Mouse (Mus musculus): ENCODE results near the gene Ntng1.

GRCm38 (mm10) chr3:110046750-110047149 lies 97.1 kb downstream of the Ntng1 start:
- TF ChIP-seq CTCF (IDR thresholded peaks at IDR 0.05; ENCODE audit: control insufficient read depth, insufficient read depth, insufficient replicate concordance, low read depth, low read length): no peak
- TF ChIP-seq POLR2A (IDR thresholded peaks at IDR 0.05; ENCODE audit: control insufficient read depth, low read depth, low read length): no peak

Data from testis, adult 2 months (tissue).